Mouse (Mus musculus): ENCODE data around the gene Rc3h1.
"Not testable (repeated sequence)": the region's sequence is repeated elsewhere in the genome, so short reads cannot be mapped to it uniquely, and the experiment has no call there.

Gene Rc3h1

GRCm38 (mm10) chr1:160968643-160969042 is 62.4 kb downstream of the Rc3h1 start:
- DNase-seq: no peak

DNA sequence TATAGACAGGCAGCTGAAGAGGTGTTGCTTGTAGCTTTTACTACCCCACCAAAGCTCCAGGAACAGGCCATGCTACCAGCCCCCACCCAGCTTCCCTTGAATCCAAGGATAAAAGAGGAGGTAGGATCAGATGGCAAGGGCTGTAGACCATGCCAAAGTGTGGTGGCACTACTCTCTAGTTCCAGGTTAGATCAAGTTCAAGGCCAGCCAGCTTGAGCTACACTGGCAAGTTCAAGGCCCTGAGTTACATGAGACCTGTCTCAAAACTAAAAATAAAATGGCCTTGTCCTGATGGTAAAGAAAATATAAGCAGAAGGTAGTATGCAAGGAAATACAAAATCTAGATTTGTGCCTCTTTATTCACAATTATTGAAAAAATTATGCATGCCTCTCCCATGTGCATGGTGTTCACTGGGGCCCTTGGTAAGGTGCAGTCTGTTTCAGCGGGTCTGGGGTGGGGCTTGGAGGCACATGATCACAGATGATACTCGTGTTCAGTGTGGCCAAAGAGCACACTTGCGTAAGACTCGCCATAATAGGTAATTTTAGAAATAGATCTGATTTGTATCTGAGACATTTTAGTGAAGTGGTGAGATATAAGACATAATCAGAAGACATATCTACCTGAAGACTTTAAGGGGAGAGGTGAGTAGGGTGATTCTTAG is 72.0 kb downstream of the Rc3h1 start, which contains the start of gene Serpinc1:
Serpinc1 (plus strand) TSS at position 515 of the 665 bp plus-strand sequence.
- no peak for DNase-seq

- DNase-seq: no peak
Measured at GRCm38 (mm10) chr1:160980021-160980420, 73.8 kb downstream of the Rc3h1 start.

DNA sequence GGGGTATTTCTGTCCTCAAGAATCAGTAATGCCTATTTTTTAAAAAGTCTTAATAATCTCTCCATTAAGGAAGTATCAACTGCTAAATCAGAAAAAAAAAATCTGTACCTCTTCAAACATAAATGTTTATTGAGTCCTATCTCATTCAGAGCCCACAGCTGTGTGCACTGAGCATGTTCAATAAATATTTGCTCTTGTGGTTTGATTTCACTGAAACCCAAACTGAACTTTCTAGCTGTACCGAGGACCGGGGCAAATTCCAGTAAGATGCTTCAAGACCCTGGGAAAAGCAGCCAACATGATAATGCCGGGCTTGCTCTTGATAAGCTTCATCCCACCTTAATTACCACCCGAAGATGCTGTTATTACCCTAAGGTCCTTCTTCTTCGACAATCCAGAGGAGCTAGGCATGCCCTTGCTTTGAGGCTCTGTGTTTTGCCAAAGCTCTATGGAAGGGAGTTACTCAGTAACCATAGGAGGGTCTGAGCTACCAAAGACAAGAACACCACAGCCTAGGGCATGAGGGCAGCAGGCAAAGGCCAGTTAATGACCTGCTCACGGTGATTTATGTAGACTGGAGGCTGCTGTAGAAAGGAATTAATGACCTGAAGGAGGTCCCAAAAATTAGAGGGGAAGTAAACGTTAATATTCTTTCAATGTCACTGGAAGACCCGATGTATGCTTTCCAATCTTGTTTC is 74.5 kb downstream of the Rc3h1 start:
- DNase-seq: no peak

GRCm38 (mm10) chr1:160981337-160981736 is 75.1 kb downstream of the Rc3h1 start:
- no peak for DNase-seq

- DNase-seq: no peak
Measured at GRCm38 (mm10) chr1:160982887-160983286, 76.7 kb downstream of the Rc3h1 start.

- not testable (repeated sequence) for DNase-seq
Measured at GRCm38 (mm10) chr1:160984731-160985130, 78.5 kb downstream of the Rc3h1 start.

GRCm38 (mm10) chr1:160985477-160985876 is 79.3 kb downstream of the Rc3h1 start:
- no peak for DNase-seq

DNA sequence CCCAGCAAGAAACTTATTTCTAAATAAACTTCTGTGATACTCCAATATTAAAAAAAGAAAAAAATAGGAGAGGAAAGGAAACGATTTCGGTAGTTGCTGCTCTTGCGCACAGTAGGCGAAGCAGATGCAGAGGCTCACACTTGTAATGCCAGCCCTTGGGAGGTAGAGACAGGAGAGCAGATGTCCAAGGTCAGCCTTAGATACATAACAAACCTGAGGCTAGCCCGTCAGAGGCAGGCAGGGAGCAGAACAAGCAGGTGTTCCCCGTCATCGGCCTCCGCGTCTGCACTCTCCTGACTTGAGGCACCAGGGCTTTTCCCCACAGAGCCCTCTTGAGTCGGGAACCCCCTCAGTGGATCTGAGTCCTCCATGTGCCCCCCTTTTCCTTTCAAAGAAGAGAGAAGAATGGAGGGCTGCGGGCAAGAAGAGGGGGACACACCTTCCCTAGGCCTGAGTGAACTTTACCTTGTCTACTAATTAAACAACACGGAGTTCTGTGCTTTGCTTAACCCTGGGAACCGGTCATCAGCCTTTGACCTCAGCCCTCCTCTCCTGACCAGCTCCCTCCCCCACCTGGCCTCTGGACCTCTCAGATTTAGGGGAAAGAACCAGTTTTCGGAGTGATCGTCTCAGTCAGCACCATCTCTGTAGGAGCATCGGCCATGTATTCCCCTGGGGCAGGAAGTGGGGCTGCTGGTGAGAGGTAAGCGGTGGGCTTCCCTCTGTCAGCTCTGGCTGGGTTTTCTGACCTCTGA is 80.8 kb downstream of the Rc3h1 start:
- no peak for DNase-seq

- DNase-seq: no peak
Measured at GRCm38 (mm10) chr1:160989395-160989794, 83.2 kb downstream of the Rc3h1 start.

DNA sequence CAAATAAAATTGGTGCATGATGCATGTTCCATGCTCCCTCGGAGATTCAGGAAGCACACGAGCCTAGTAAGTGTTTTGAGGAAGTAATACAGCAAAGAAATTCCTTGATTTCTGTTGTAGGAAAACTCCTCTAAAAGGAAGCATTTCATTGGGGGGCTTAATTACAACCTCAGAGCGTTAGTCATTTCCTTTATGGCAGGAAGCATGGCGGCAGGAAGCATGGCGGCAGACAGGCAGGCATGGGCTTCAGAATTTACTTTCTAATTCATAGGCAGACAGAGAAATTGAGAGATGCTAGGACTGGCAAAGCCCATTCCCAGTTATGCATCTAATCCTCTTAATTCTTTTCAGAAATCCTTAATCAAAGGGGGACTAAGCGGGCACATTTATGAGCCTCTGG is 87.6 kb downstream of the Rc3h1 start:
- no peak for DNase-seq

GRCm38 (mm10) chr1:161004942-161005341 is 98.7 kb downstream of the Rc3h1 start:
- DNase-seq: no peak

DNA sequence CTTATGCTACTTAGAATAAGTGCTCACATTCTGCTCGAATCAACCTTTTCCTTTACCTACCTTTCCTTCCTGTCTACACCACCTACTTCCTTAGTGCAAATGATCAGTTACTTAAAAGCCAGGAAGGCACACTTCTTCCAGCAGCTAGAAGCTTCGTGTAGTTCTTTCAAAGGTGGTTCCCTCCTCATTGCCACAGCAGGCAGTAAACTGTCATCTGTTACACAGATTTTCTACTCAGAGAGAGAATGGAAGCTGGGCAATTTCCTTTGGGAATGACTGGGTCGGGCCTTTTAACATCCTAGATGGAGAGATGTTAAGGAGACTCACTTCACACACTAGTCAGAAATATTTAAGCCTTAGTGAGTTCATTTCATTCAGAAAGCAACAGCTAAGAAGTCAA is 99.3 kb downstream of the Rc3h1 start:
- DNase-seq: no peak

DNA sequence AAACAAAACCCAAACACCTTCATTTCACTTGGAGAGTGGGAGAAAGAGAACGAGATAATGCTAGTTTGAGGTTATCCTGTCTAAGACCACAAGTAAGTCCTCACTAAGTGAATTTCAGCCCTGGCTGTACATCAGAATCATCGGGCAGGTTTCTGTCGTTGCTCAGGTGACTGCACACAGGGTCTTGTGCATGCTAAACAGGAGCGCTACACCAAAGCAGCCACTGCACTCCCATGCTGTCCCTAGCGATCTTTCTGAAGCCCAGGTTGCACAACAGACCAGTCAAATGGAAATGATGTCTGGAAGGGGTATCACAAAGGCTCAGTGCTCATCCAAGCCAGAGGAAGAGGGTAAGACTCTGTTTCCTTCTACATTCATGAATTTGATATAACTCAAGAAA is 100.3 kb downstream of the Rc3h1 start:
- no peak for DNase-seq

DNA sequence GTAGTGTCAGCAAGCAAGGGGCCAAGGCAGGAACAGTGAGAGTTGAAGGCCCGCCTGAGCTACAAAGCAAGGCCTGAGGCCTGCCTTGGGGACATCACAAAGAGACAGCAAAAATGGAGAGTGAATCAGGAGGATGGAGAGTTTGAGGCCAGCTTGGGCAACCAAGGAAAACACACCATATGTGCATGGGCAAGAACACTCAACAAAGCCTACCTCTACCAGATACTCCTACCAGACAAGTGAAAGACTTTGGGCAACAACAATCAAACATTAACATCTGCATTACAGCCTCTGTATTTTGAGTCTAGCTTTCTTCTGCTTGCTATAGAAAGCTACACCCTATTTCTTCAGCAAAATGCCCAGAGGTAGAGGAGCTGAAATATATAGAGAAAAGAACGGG is 101.8 kb downstream of the Rc3h1 start:
- no peak for DNase-seq

DNA sequence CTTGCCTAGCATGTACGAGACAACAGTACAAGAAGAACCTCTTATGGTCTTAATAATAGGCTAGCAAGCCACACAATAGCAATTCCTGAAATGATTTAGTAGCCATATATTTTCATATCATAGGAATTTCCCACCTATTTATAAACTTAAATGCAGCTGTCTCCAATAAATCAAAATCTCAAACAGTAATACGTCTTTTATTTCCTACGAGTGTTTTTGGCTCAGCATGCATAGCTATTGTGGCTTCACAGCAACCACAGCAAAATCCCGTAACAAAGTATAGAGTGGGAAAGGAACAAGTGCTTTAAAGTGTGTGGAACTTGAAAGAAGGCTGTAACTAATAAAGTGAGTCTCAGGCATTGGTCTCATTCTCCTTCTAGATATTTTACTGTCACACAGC is 104.2 kb downstream of the Rc3h1 start:
- DNase-seq: no peak

GRCm38 (mm10) chr1:161016378-161016777 is 110.2 kb downstream of the Rc3h1 start:
- no peak for DNase-seq

GRCm38 (mm10) chr1:161020051-161020450 is 113.8 kb downstream of the Rc3h1 start:
- no peak for DNase-seq
